Mouse (Mus musculus) CD4-positive helper T cell, adult 2 months (primary cell): ENCODE measurements around the gene Jazf1.

Experiments
- DNase-seq: peaks from one replicate; pipeline ENCODE4 v3.0.0-alpha.2; 2012; ENCODE audit warnings: low read depth, missing footprints, low spot score

Gene Jazf1

DNA sequence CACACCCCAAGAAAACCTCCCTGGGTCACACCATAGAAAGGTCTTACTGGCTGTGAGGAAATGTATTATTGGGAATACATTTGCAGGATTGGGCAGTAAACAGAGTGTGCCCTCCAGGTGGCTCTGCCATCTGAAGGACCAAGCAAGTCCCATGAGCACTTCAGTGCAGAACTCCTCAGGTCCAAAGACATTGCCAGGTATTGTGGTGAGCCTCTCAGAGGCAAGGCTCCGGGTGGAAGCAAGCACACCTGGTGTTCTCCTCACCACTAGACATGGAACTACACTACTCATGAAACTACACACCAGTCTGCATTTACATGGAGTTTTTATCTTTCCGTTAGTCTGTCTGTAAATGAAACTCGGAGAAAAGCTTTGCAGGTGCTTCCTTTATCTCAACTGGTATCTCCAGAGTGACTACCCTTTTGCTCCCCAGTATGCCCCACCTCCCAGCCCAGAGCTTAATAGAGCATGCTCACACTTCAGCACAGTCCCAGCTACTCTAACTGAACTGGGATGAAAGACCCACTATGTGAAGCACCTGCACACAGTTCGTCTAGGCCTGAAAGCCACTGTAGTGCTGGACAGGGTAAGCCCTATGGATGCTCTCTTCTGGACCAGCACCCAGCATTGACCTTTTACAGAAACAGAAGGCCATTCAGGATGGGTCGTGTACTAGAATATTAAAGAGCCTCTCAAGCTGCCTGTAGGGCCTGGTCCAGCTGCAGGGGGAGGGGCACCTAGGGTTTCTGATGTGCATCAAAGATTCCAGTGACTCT lies 156.1 kb downstream of the Jazf1 start:
- DNase-seq, result no peak

DNA sequence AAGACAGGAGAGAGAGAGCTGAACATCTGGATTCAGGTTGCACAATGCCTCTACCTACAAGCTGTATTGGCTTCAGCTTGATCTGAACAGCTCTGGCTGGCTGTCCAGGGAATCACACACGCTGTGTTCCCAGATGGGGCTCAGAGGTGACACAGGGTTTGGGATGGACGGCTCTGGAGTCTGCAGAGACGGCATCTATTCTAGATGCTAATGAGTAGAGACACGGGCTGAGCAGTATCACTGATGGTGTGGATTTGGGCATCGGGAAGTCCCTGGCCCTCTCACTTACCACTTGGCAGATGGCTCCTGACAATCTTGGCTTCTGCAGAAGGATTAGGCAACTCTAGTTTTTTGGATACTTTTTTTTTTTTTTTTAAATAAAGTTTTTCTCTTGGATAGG lies 161.6 kb downstream of the Jazf1 start:
- DNase-seq, result no peak

DNA sequence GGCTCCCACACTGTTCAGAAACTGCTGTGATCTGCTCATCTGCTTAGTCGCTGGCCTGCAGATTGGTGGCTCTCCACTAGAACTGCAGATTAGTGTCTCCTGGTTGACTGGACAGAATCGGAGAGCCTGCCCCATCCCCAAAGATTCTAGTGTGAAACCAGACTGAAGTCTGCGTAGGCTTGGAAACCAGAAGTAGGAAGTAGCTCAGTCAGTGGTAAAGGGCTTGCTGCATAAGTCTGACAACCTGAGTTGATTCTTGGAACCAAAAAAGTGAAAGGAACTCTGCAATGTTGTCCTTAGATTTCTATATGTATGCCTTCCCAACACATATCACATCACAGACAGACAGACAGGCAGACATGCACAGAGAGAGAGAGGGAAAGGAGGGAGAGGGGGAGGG lies 163.3 kb downstream of the Jazf1 start:
- no peak for DNase-seq

DNA sequence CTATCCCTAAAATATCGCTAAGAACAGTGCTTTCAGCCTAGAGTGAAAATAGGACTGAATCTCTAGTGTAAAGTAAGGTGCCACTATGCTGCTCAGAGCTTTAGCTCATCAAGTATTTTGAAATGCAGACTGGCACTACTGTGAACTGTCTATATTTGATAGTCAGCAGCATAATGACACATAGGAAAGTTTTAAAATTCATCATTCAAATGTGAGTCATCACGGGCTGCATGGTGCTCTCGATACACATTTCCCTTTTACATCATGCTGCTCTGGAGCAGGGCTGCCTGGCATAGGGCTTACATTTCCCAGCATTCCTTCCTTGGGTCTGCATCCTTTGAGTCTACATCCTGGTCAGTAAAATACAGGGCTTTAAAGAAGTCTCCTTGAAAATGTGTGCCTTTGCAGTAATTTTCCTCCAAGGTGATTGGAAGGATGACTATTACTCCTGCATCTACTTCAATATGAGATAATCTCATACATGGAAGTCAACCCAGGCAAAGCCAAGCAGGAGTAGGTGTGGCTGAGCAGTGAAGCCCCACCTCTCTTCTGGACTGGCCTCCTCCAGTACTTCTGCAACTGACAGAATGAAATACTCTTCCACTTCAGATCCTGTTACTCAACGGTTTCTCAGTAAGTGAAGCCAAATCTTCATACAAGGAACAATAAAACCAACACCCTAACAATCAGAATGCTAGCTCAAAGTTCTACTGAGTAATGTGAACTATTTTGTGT lies 165.0 kb downstream of the Jazf1 start:
- DNase-seq, result no peak

DNA sequence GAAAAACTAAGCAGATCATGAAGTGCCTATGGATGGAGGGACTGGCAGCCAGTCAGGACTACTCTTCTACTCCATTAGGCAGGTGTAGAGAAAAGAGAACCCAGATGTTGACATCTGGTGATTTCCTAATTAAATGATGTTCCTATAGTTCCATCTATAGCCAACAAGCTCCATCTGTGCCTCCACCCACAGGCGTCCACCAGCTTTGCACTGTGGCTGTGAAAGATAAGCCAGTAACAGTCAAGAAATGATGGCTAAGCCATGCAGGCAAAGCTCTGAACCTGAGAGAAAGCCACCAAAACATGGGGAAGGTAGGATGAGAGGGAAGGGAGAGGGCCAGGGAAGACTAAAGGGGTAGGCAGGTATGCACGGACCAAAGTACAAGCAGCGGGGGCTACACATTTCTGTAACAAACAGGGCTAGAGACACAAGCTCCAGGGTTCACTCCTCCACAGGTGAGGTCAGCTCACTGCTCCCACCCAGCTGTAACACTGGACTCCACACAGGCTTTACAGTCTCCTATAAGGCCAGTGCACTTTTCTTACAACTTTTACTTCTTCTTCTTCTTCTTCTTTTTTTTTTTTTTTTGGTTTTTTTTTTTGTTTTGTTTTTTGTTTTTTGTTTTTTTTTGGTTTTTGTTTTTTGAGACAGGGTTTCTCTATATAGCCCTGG lies 168.7 kb downstream of the Jazf1 start:
- DNase-seq, result no peak

DNA sequence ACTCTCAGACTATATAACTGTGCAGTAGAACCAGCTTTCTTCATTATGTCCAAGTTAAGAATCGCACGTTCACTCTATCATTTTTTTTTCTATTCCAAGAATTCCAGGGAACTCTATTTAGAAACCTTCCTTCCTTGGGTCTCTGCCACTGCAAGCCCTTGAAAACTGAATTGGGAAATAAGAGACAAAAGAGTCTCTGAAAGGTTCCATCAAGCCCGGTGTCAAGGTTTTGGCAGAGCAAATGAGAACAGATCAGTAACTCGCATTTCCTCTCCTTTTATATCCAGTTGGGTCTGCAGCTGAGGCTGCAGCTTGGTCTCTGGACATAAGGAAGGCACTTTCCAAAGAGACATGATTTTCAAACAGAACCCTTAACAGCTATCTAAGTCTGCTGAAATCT lies 173.4 kb downstream of the Jazf1 start:
- DNase-seq, result no peak

DNA sequence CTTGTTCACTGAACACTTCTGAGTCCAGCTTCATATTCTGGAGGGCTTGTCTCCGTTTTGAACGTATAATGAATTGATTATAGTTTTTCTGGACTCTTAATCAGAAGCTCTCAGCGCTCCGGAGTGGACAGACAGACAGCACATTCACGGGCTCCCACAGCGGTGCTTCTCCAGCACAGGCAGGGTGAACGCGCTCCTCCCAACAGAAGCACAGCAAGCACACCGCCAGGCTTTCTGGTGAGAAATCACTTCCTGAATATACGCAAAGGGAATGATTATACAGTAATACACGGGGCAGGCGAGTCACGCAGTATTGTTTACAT lies 174.0 kb downstream of the Jazf1 start:
- DNase-seq, result no peak

DNA sequence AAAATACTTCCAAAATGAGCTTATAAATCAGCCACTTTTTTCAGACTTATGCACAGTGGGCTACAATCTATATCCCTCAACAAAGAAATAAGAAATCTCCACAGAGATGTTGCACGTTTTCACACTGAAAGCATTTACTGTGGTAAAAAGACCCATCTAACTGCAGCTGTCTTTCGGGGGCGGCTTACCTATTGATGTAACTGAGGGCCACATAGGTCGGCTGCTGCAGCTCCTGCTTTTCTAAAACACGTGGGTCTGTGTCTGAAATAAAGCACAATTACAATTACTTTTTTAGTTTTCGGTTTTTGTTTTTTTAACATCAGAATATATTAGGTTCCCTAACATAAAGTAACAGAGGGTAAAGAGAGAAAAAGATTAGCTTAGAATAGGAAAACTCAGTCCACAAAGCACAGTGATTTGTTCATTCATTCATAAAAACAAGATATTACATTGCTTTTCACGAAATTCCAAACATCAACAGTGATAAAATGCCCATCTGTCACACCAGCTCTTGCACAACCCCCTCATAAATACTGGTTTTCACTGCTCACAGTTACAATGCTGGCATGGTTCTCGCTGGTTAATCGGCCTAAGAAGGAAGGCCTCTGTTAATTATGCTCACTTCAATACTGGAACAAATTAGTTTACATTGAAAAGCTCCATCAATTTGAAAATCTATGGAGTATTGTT lies 174.5 kb downstream of the Jazf1 start:
- DNase-seq, result no peak

DNA sequence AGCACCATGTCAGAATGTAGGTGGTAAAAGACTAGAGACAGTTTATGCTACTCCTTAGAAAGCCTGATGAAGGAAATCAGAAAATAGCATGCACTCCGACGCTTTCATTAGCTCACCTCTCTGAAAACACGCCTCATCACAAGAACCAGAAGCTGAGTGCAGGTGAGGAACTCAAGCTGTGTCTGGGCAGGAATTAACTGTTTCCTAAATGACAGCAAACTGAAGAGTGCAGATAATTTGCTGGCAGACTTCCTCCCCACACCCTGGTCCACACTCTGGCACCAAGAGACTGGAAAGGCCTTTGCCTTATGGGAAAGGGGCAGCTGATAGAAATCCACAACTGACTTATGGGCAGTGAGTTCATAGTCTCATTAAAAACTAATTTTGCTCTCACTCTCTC lies 175.5 kb downstream of the Jazf1 start:
- no peak for DNase-seq

DNA sequence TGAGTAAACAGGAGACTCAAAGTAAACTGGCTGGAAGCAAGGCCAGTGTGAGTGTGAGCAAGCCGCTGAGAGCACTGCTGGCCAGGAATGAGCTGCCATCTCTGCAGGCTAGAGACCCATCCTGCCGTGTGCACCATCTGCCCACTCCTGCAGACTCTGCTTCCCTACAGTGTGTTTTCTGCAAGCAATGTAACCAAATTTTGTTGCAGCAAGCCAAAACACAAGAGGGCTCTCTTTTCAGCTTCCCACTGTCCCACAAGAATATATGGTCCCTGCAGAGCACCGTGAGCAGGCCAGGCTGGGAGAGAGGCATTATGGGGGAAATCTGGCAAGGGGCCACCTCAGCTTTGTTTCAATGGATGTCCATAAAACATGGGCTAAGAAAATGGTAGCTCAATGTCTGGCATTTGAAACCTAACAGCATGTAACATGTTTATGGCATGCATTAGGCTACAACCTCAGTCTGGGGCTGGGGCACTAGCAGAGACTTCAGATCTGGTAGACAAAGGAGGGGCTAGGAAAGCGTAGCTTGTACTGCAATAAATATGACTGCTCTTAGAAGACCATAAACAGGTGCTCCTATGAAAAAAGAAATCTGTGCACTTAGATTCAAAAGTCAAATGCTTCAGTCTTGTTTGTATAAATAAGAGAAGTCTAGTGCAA lies 180.8 kb downstream of the Jazf1 start:
- DNase-seq, result no peak

DNA sequence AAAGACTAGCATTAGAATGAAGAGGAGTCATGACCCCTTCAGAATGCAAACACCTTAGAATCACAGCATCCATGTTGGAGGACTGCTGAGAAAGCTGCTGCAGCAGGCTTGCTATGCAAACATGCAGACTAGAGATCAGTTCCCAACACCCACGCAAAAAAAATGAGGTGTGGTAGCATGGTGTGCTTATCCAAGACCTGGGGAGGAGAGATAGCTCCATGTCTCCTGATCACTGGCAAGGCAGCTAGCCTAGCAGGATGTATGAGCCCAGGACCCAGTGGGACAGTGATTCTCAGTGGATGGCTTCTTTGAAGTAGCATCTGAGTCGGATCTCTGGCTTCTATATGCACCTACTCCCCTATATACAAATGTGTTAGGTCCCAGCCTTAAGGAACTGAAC lies 184.7 kb downstream of the Jazf1 start:
- DNase-seq, result no peak

DNA sequence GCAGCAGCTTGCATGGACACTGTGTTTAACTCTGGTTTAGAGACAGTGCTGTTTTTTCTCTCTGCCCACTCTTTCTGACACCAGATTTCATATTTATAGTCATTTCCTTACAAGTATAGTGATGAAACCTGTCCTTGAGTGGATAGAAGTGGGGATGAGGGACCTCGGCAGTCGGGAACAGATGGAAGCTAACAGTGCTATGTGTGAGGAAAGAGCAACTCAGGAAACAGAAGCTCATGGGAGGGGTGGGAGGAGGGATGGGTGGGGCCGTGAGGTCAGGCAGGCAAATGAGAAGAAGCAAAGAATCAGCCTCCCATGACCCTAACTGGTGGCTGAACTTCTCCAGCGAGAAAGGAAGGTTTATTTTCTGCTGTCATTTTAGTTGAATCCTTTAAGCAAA lies 191.3 kb downstream of the Jazf1 start:
- DNase-seq, result no peak

DNA sequence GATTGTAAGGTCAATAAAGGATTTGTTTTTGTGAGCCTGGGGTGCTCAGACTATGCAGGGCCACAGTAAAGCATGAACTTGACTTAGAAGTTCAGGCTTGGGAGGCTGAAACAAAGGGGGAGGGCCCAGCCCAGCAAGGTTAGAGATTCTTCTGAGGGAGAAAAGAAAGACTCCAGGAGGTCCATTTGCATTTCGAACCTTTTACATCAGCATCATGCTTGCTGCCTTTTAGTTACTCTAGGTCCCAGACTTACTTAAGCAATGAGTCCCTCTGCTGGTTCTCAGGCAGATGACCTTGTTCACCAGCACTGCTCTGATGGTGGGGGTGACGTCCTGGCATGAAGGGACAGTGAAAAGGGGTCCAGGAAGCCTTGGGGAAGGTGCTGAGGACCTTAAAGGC lies 197.1 kb downstream of the Jazf1 start:
- no peak for DNase-seq

DNA sequence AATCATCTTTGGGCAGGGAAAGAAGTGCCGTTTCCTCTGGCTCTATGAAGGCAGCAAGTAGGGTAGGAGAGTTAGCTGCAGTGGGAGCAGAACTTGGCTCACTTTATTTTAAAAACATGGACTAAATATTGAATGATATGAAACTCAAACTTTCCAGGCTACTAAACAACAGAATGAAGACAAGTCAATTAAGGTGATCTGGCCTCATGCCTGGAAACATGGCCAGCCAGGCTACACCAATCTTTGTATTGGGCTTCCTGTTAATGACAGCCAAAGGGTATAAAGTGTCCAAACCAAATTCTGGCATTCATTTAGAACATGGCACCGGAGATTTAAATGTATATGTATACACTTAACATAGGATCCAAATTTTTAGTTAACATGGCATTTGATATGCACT lies 199.2 kb downstream of the Jazf1 start:
- DNase-seq, result no peak

DNA sequence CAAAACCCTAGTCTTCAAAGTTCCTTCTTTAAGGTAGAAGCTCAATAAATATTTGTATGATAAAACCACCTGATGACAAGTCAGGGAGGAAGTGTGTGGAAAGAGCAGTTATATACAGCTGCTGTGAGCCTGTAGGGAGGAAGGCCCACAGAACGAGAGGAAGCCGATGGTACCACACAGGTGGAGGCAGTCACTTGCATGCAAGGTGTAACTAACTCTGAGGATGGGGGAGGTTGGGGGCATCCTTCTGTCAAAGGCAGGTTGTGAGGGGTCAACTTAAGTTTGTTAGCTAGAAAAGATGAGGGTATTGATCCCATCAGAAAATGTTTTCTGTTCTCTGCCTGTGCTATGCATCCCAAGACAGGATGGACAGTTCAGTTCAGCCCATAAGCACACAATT lies 200.1 kb downstream of the Jazf1 start:
- DNase-seq, result no peak

DNA sequence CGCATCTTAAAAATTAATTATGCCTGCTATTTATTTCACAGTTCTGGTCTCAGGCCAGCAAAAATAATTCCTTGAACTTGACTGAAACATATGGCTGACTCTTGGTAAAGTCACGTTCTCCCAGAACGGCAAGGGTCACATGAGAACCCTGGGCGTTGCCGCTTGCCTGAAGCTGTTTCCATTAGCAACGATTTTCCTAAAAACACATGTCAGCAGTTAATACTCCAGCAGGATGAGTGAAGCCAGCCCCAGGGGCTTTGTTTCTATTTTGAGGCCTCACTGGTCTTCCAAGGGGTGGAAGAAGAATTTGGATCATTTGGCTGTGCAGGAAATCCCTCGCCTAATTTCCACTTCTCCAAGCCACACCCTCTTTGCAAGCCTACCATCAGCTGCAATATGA lies 206.5 kb downstream of the Jazf1 start:
- no peak for DNase-seq

DNA sequence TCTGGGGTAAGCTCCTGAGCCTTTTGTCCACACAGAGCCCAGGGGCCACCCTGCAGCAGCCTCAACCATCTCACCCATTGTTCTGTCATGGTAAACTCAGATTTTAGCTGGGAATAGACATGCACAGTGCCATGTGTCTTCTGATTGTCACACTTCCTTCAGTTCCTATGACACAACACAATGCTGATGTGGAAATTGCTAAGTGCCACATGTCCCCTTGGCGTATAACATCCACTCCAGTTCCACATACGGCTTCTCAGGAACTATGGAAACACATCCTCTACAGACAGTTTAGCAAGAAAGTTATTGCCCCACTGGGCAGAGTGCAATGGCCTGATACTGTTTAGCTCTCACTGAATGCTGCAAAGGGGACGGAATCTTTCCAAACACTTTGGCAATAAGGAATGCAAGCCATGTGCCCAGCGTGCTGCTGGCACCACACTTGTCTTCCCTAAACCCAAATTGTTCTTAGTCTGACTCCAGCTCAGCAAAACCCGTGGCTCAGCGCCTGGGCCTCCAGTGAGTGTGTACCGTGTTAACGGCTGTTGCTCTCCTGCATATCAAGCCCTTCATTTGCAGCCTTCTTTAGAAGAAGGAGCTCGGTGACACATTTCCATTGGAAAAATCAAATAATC lies 207.1 kb downstream of the Jazf1 start:
- DNase-seq, result no peak

DNA sequence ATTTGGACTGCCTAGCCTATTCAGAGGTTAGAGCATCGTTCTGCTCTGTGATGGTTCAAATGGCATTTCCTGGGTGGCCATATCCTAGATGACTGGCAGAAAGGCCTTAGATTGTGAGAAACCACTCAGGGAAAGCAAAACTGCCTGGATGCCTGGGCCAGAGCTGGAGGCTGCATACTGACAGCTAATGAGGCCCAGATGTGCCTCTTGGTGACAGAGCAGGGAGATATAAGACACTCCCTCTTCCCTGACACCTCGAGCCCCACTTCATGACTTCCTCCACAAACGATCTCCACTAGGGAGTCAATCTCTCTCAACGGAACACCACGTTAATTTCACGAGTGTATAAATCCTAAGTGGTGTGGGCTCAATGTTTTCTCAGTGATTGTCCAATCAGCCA lies 207.7 kb downstream of the Jazf1 start:
- DNase-seq, result no peak

DNA sequence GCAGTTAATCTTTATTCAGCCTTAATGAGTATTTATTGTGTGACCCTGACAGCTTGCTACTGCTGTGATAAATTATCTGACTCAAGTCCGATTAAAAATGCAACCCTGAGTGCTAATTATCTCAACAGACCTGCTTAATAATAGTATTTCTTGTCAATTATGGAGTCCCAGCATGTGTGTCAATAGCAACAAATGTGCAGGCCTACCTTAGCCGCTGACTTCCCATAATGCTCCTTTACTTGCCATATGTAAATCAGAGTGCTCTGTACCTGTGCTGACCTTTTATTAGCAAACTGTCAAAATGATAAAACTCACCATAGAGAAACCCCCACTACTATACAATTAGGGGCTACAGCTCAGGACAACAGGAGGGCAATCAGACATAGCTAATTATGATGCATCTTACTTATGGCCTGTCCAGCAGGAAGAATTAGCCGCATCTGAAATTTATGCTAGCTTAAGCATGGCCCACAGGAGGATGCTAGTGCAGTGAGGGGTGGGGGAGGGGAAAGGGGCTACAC lies 209.5 kb downstream of the Jazf1 start:
- DNase-seq, result no peak

DNA sequence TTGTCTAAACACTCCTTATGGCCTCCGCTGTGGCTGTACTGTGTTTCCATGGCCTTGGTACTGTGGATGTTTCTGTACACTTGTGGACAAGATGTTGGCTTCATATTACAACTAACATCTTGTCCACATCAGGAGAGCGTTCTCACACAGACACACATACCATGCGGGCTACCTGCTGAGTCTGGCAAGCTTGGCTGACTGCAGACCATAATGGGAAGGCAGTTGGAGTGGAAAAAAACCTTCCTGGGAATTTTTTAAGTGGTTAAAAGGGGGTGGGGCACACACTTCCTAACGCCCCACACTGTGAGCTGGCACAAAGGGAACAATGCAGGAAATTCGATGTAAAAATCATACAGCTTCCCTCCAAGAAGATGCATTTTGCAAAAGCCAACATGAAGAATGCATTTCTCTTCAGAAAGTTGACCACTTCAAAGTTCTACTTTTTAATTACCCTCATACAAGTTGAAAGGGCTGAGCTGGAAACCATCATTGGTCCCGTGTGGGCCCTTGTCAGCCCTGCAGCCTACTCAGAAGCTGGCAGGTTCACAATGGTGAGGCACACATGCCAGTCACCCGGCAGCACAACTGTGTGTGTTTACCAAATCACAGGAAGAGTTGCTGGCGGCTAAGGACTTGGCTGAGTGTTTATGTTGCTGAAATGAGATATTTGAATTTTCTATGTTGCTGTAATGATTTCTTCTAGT lies 215.9 kb downstream of the Jazf1 start:
- no peak for DNase-seq

DNA sequence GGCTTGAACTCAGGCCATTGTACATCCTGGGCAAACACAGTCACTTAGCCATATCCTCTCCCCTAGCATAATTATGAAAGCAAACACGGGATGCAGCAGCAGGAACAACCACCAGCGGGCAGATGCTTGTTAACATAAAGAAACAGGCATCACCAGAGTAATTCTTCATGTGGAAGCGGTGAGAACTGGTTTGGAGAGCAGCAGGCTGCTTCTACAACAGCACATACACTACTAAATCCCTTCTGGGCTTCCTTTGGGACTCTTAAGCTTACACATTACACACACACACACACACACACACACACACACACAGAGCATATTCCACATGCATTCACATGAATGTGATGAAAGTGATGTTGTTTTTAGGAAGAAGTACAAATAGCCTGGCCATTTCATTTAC lies 216.5 kb downstream of the Jazf1 start:
- DNase-seq, result no peak
